Mouse (Mus musculus) heart, postnatal 10 days (tissue): ENCODE results near the gene Ptrhd1. TPM values are rescaled to one million over a fixed set of nuclear protein-coding genes. Genes with fewer than 3 reads are reported as not detected.
"Not testable (repeated sequence)": the region's sequence is repeated elsewhere in the genome, so short reads cannot be mapped to it uniquely, and the experiment has no call there.

ENCODE experiments used
- DNase-seq, 2 experiments: peaks; one replicate each; pipeline ENCODE4 v3.0.0; 2021
- intact Hi-C: fragments of 180-260 bp; cut with DNase I; formaldehyde crosslinking; loops from one replicate; pipeline ENCODE4 v1.15.1; 2025
- total RNA-seq, 2 experiments: library from RNA; stranded (reverse); gene quantifications; 2 replicates each; pipeline ENCODE4 v1.2.3; 2021

The Ptrhd1 gene
- total RNA-seq, 2 experiments from 2014 or later: 4.8 to 5.0 TPM

GRCm38 (mm10) chr12:4237481-4237880 is 3.7 kb downstream of the Ptrhd1 start:
- no peak for DNase-seq
- intact Hi-C loops: loop anchor here (10.0 kb wide), 1 partner anchor 307 kb away; no protein-coding TSS in a partner anchor

DNA sequence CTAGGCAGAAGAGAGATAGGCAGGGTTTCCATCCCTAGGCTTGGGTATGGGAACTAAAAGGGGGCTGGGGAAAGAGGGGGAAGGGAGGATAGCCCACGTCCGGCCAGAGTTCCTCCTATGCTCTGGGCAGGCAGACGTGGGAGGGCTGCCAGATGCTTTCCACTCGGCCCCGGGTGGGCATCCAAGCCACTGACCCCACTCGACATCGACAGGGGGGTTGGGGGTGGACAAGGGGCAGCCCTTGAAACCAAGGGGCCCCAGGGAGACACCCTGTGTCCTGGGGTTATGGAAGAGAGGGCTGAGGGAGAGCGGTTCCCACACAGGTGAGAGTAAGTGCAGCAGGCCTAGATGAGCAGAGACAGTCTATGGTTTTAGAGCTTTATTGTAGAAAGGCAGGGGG is 6.5 kb downstream of the Ptrhd1 start:
- DNase-seq, intact Hi-C loops: not testable (repeated sequence)

GRCm38 (mm10) chr12:4243805-4244204 is 10.0 kb downstream of the Ptrhd1 start:
- intact Hi-C loops: no loop called here
- DNase-seq: no peak

DNA sequence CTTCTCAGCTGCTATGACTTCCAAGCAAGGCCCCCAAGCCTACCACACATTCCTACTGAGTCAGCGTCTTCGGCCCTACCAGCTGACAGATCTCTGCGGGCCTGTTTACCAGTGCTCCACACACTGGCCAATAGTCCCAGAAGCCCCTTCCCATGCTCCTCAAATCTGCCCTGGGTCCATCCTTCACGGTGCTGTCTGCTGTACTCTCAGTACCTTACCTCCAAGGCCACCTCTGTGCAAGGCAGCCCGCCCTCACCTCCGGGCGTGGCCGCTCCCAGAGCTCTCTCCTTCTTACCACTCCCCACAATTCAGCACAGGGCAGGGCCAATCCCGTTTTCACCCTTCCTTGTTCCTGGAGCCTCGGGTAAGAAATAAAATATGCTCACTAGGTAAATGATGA is 11.9 kb downstream of the Ptrhd1 start:
- no peak for DNase-seq
- intact Hi-C loops: no loop called here

GRCm38 (mm10) chr12:4249786-4250185 is 16.0 kb downstream of the Ptrhd1 start:
- intact Hi-C loops: no loop called here
- DNase-seq: no peak

- intact Hi-C loops: no loop called here
- DNase-seq: no peak
Measured at GRCm38 (mm10) chr12:4252742-4253655, 19.2 kb downstream of the Ptrhd1 start.

- intact Hi-C loops: no loop called here
- peak in 1 of 2 experiments; percentile 24 for DNase-seq
Measured at GRCm38 (mm10) chr12:4267765-4268164, 33.9 kb downstream of the Ptrhd1 start.

GRCm38 (mm10) chr12:4271078-4271477 is 37.3 kb downstream of the Ptrhd1 start:
- intact Hi-C loops: no loop called here
- DNase-seq: no peak

DNA sequence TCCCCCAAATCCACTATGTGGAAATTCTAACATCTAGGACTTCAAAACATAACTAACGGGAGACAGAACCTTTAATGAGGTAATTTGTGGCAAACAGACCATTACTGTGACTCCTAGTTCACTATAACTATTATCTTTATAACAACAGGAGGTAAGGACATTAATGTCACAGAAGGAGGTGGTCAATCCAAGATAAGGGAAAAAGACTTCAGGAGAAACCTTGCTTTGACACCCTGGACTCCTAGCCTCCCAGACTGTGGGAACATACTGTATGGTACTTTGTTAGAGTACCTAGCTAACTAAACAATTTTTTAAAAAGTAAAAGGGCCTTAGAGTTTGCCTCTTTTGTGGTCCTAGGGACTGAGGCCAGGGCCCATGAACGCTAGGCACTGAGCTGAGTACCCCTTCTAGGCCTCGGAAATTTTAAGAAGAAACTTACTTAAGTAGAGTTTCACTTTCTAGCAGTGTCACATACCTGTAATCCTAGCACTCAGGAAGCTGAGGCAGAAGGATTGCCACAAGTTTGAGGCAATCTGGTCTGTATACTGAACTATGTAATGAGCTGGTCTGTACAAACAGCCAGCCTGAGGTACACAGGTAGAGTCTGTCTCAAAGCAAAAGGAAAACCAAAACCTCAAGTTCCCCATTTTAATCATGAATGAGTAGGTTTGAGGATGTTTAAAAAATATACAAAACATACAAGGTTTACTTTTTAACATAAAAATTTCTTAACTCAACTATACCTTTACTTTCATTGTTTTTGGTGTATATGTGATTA is 45.3 kb downstream of the Ptrhd1 start:
- intact Hi-C loops: no loop called here

GRCm38 (mm10) chr12:4279878-4280277 is 46.1 kb downstream of the Ptrhd1 start:
- intact Hi-C loops: loop anchor here (10.0 kb wide), 1 partner anchor 265 kb away; no protein-coding TSS in a partner anchor
- DNase-seq: no peak

More for the DNA sequence above, 45.3 kb downstream of the Ptrhd1 start:
- DNase-seq: no peak

GRCm38 (mm10) chr12:4285186-4285585 is 51.4 kb downstream of the Ptrhd1 start:
- intact Hi-C loops: loop anchor here (10.0 kb wide), 1 partner anchor 260 kb away; no protein-coding TSS in a partner anchor
- DNase-seq: peak; percentile 48 to 62

Other genes with a start within 250 kb of the Ptrhd1 start
- 10 to 100 TPM in 1 of 2 experiments, 1 to 10 TPM in 1; 9.8 to 15.8 TPM for gene Efr3b, start 195.1 kb upstream of the Ptrhd1 start, total RNA-seq
- gene Dnajc27, start 151.4 kb upstream of the Ptrhd1 start, total RNA-seq: 1 to 10 TPM; 6.8 to 7.3 TPM
- gene Adcy3, start 100.9 kb upstream of the Ptrhd1 start, total RNA-seq: 10 to 100 TPM in 1 of 2 experiments, 1 to 10 TPM in 1; 7.1 to 20.2 TPM
- gene Cenpo, start 267 bp downstream of the Ptrhd1 start, total RNA-seq: 1 to 10 TPM; 5.0 to 5.3 TPM
- gene Ncoa1, start 243.2 kb downstream of the Ptrhd1 start, total RNA-seq: 10 to 100 TPM; 36.7 to 37.0 TPM